Mouse (Mus musculus): Measurements from ENCODE around the gene Mdh1. TPM values are rescaled to one million over a fixed set of nuclear protein-coding genes. Genes with fewer than 3 reads are reported as not detected.
"Not testable (repeated sequence)": the region's sequence is repeated elsewhere in the genome, so short reads cannot be mapped to it uniquely, and the experiment has no call there.

Mdh1 gene
- total and polyA plus RNA-seq, 2 experiments = 356 to 1,668 TPM

DNA sequence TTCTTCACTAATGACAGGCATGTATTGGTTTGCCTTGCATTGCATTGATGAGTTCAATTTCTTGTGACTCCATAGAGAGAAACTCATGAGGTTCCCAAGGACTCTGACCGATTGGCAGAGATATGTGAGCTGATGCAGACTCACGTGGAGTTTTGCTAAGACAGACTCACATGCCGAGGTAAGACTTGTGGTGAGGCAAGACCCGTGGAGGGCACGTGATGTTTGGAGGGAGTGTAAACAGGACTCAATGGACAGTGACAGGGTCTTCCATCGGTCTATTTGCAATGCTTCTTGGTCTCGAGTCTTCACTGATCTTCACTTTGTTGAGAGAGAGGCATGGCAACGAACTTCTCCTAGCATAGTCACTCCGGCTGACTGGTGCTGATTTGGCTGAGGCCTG, 54.4 kb downstream of the Mdh1 start:
- H3K36me3 ChIP-seq (ENCODE audit: control insufficient read depth, insufficient read depth, low read length) = no peaks in the 10 kb centered on the region
- DNase-seq (ENCODE audit: extremely low read depth, low read depth, low spot score) = peak; percentile 89
- H3K27me3 ChIP-seq (ENCODE audit: control insufficient read depth, insufficient read depth, low read length) = no peaks in the 10 kb centered on the region
- no peak overlapping the region for H3K4me3 ChIP-seq (ENCODE audit: insufficient read depth, low read depth, low read length)
- H3K4me1 ChIP-seq (ENCODE audit: control insufficient read depth, insufficient read depth, low read length) = peaks cover 6% of the 10 kb centered on the region; the same call in 1 of the 2 replicates
- H3K9ac ChIP-seq (ENCODE audit: low read depth, low read length) = no peak overlapping the region
- peak overlapping the region; percentile 57 for H3K27ac ChIP-seq (replicated peaks; ENCODE audit: insufficient read depth, low read depth, low read length)
- TF ChIP-seq CTCF (IDR thresholded peaks at IDR 0.05; ENCODE audit: low read depth, low read length) (no peak), POLR2A (IDR thresholded peaks at IDR 0.05; ENCODE audit: extremely low read depth, insufficient read depth, low read length) (no peak)
- no peaks in the 10 kb centered on the region for H3K79me2 ChIP-seq (ENCODE audit: control insufficient read depth, insufficient read depth, low read length)
- WGBS = 55% methylated on average over 9 of the region's 9 CpGs

- H3K4me3 ChIP-seq (ENCODE audit: insufficient read depth, low read depth, low read length); H3K4me1 ChIP-seq (ENCODE audit: control insufficient read depth, insufficient read depth, low read length); H3K9ac ChIP-seq (ENCODE audit: low read depth, low read length); H3K36me3 ChIP-seq (ENCODE audit: control insufficient read depth, insufficient read depth, low read length); H3K79me2 ChIP-seq (ENCODE audit: control insufficient read depth, insufficient read depth, low read length); H3K27me3 ChIP-seq (ENCODE audit: control insufficient read depth, insufficient read depth, low read length); H3K27ac ChIP-seq (replicated peaks; ENCODE audit: insufficient read depth, low read depth, low read length): not testable (repeated sequence)
- DNase-seq (ENCODE audit: extremely low read depth, low read depth, low spot score) = peak; percentile 70
- WGBS = 78% methylated on average over 1 of the region's 1 CpGs
These were observed 55.8 kb downstream of the Mdh1 start for GRCm38 (mm10) chr11:21516396-21516795.

DNA sequence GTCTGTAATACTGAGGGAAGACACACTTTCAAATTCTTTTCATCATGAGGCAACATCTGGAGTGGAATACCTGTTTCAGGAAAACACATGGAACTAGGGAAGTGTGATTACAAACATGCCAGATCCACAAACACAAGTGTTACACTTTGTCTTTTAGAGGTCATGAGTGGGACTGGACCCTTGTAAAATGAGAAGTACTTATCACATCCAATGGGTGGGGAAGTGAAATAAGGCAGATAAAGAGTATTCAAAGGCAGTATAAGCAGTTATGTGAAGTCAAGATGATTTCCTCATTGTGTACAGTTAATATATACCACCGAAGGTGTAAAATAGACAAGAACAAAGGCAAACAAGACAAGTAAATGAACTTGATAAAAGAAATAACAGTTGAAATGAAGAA, 61.6 kb downstream of the Mdh1 start:
- H3K4me1 ChIP-seq (ENCODE audit: control insufficient read depth, insufficient read depth, low read length); H3K27ac ChIP-seq (replicated peaks; ENCODE audit: insufficient read depth, low read depth, low read length); H3K36me3 ChIP-seq (ENCODE audit: control insufficient read depth, insufficient read depth, low read length); H3K27me3 ChIP-seq (ENCODE audit: control insufficient read depth, insufficient read depth, low read length); DNase-seq (ENCODE audit: extremely low read depth, low read depth, low spot score); H3K4me3 ChIP-seq (ENCODE audit: insufficient read depth, low read depth, low read length); H3K9ac ChIP-seq (ENCODE audit: low read depth, low read length); H3K79me2 ChIP-seq (ENCODE audit: control insufficient read depth, insufficient read depth, low read length): not testable (repeated sequence)
- WGBS = 84% methylated on average over 1 of the region's 1 CpGs

- H3K36me3 ChIP-seq (ENCODE audit: control insufficient read depth, insufficient read depth, low read length); H3K79me2 ChIP-seq (ENCODE audit: control insufficient read depth, insufficient read depth, low read length); DNase-seq (ENCODE audit: extremely low read depth, low read depth, low spot score); H3K27ac ChIP-seq (replicated peaks; ENCODE audit: insufficient read depth, low read depth, low read length); H3K4me3 ChIP-seq (ENCODE audit: insufficient read depth, low read depth, low read length); H3K4me1 ChIP-seq (ENCODE audit: control insufficient read depth, insufficient read depth, low read length); H3K9ac ChIP-seq (ENCODE audit: low read depth, low read length); H3K27me3 ChIP-seq (ENCODE audit: control insufficient read depth, insufficient read depth, low read length): not testable (repeated sequence)
- WGBS = 57% methylated on average over 1 of the region's 1 CpGs
These were observed 63.5 kb downstream of the Mdh1 start for GRCm38 (mm10) chr11:21508713-21509112.

- H3K27ac ChIP-seq (replicated peaks; ENCODE audit: insufficient read depth, low read depth, low read length); H3K27me3 ChIP-seq (ENCODE audit: control insufficient read depth, insufficient read depth, low read length); H3K36me3 ChIP-seq (ENCODE audit: control insufficient read depth, insufficient read depth, low read length); H3K4me1 ChIP-seq (ENCODE audit: control insufficient read depth, insufficient read depth, low read length); H3K79me2 ChIP-seq (ENCODE audit: control insufficient read depth, insufficient read depth, low read length); H3K4me3 ChIP-seq (ENCODE audit: insufficient read depth, low read depth, low read length); H3K9ac ChIP-seq (ENCODE audit: low read depth, low read length); DNase-seq (ENCODE audit: extremely low read depth, low read depth, low spot score): not testable (repeated sequence)
- WGBS = 79% methylated on average over 5 of the region's 5 CpGs
These were observed 65.1 kb downstream of the Mdh1 start for GRCm38 (mm10) chr11:21507073-21507472.

Other genes starting within 250 kb of the Mdh1 start
- 275 and 425 TPM in 2 replicates for gene Ugp2, start 201.2 kb downstream of the Mdh1 start, total RNA-seq (2014; rRNA removed)
- gene Ugp2, start 201.2 kb downstream of the Mdh1 start, polyA plus RNA-seq (2012; rRNA removed) = 26.4 and 26.8 TPM in 2 replicates
- 4.8 TPM in 2 replicates for gene Wdpcp, start 132 bp downstream of the Mdh1 start, total RNA-seq (2014; rRNA removed)
- gene Wdpcp, start 132 bp downstream of the Mdh1 start, polyA plus RNA-seq (2012; rRNA removed) = 0.94 and 1.8 TPM in 2 replicates

Measured in liver, adult 2 months (tissue).